Mouse (Mus musculus): Measurements from ENCODE around the gene Spindoc. TPM values are rescaled to one million over a fixed set of nuclear protein-coding genes. Genes with fewer than 3 reads are reported as not detected.
"Not testable (repeated sequence)": the region's sequence is repeated elsewhere in the genome, so short reads cannot be mapped to it uniquely, and the experiment has no call there.

Gene Spindoc
- total and polyA plus RNA-seq, 2 experiments from 2014 or later: 19.8 to 35.2 TPM

DNA sequence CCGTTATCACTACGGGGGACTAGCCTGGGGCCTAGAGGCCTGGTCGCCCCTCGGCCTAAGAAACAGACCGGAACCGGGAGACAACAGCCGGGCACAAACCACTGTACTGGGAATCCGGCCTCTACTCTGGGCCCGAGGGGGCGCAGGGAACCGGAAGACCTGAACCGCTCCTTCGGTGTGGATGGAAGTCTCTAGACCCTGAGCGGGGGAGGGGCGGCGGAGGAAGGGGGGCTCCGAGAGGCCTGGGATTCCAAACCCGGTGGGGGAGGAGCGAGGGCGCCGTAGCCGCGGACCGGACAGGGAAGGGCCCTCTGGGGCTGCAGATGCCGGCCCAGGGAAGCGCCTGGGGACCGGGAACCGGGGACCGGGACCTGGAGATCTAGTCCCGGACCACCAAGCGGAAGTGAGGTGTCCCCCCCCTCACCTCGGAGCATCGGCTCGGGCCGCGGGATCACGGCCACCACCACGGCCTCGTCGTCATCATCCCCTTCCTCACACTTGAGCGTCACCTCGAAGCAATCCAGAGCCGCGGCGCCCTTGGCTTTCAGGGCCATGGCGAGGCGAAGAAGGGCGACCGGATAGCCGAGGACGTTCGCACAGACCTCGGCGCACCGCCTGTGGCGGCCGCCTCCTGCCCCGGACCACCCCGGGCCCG is 419 bp downstream of the Spindoc start:
- WGBS: under 1% methylated on average over 49 of the region's 60 CpGs
- no peaks in the 10 kb centered on the region for H3K9me3 ChIP-seq (ENCODE audit: low read length)
- H3K36me3 ChIP-seq (ENCODE audit: insufficient read depth, low read length): no peaks in the 10 kb centered on the region
- 0 out of 2 replicates have a peak, but pooled peaks have one; percentile 25 for TF ChIP-seq CTCF (IDR thresholded peaks at IDR 0.05)
- H3K4me3 ChIP-seq (ENCODE audit: low read depth, low read length): peak overlapping the region; percentile 93
- peak; percentile 75 for ATAC-seq (ENCODE audit: low FRiP score)
- H3K27ac ChIP-seq (ENCODE audit: low read depth, low read length): peak overlapping the region; percentile 92
- H3K9ac ChIP-seq (replicated peaks; ENCODE audit: low read length, poor library complexity, severe bottlenecking): peak overlapping the region; percentile 87
- peak; percentile 72 for DNase-seq (ENCODE audit: low spot score)
- H3K4me1 ChIP-seq (ENCODE audit: insufficient read depth, low read length): peaks cover 7% of the 10 kb centered on the region; the same call in 1 of the 2 replicates
- no peaks in the 10 kb centered on the region for H3K27me3 ChIP-seq (ENCODE audit: insufficient read depth, low read length)
- peak overlapping the region; percentile 78 for H3K4me2 ChIP-seq (ENCODE audit: low read depth, low read length, poor library complexity, severe bottlenecking)

DNA sequence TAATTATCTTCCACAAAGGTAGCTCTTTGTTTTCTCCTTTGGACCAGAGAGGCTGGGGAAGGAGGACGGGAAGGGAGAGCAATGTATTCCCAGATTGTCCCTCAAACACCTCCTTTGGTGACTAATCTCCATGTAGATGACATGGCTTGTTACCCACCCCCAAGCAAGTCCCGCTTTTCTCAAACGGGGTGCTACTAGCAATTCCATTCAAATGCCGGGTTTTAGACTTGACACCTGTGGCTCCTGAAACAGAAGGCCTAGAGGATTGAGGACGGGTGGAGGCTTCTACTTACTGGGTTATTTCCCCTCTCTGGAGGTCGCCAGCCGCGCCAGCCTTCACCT is 917 bp downstream of the Spindoc start:
- DNase-seq (ENCODE audit: low spot score) (no peak), ATAC-seq (ENCODE audit: low FRiP score) (no peak)
- Histone ChIP-seq H3K4me3 (ENCODE audit: low read depth, low read length) (peak overlapping the region; percentile 93), H3K27me3 (ENCODE audit: insufficient read depth, low read length) (no peaks in the 10 kb centered on the region), H3K9me3 (ENCODE audit: low read length) (no peaks in the 10 kb centered on the region), H3K4me1 (ENCODE audit: insufficient read depth, low read length) (peaks cover 7% of the 10 kb centered on the region; the same call in 1 of the 2 replicates), H3K36me3 (ENCODE audit: insufficient read depth, low read length) (no peaks in the 10 kb centered on the region), H3K4me2 (ENCODE audit: low read depth, low read length, poor library complexity, severe bottlenecking) (peak overlapping the region; percentile 78), H3K9ac (replicated peaks; ENCODE audit: low read length, poor library complexity, severe bottlenecking) (peak overlapping the region; percentile 87), H3K27ac (ENCODE audit: low read depth, low read length) (peak overlapping the region; percentile 92)
- TF ChIP-seq CTCF (IDR thresholded peaks at IDR 0.05): no peak
- 2% methylated on average over 8 of the region's 8 CpGs for WGBS

DNA sequence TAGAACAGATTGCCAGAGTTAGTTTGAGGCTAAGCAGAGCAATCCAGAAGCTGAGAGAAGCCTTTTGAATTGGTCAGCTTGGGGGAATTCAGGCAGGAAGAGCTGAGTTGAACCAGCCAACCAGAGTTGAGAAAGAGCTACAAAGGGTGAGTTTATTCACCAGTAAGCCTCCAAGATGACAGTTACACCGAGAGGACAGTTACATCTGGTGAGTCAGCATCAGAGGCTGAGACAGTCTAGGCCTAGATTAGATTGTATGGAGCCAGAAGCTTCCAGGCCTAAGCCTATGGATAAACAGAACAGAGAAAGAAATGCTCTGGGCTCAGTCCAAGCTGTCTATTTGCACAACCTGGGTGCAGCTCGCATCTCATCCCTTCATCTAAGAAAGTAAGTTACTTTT is 5.2 kb downstream of the Spindoc start:
- Histone ChIP-seq H3K27ac (ENCODE audit: low read depth, low read length) (no peak overlapping the region), H3K27me3 (ENCODE audit: insufficient read depth, low read length) (no peaks in the 10 kb centered on the region), H3K4me2 (ENCODE audit: low read depth, low read length, poor library complexity, severe bottlenecking) (no peak overlapping the region), H3K4me3 (ENCODE audit: low read depth, low read length) (no peak overlapping the region), H3K36me3 (ENCODE audit: insufficient read depth, low read length) (peaks cover 24% of the 10 kb centered on the region), H3K4me1 (ENCODE audit: insufficient read depth, low read length) (peaks cover 7% of the 10 kb centered on the region; the same call in 1 of the 2 replicates), H3K9me3 (ENCODE audit: low read length) (no peaks in the 10 kb centered on the region), H3K9ac (replicated peaks; ENCODE audit: low read length, poor library complexity, severe bottlenecking) (no peak overlapping the region)
- DNase-seq (ENCODE audit: low spot score): no peak
- no peak for TF ChIP-seq CTCF (IDR thresholded peaks at IDR 0.05)
- no peak for ATAC-seq (ENCODE audit: low FRiP score)
- WGBS: 73% methylated on average over 2 of the region's 2 CpGs

DNA sequence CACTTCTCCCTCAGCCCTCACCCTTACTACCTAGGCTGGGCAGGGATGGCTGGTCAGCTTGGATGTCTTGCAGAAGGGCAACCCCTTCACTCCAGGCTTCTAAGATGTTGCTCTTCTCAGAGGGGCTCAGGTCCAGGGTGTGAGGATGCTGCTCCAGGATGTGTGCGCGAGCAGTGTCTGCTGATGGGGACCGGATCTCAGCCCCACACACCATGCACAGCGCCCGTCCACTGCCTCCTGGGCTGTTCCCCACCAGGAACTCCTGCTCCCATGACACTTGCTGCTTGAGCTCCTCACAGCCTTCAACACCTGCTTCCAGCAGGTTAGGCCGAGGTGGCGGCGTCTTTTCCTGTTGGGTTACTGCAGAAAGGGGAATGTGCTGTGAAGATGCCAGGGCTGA is 8.3 kb downstream of the Spindoc start:
- no peak overlapping the region for H3K4me3 ChIP-seq (ENCODE audit: low read depth, low read length)
- no peaks in the 10 kb centered on the region for H3K27me3 ChIP-seq (ENCODE audit: insufficient read depth, low read length)
- 99% methylated on average over 8 of the region's 8 CpGs for WGBS
- no peaks in the 10 kb centered on the region for H3K4me1 ChIP-seq (ENCODE audit: insufficient read depth, low read length)
- ATAC-seq (ENCODE audit: low FRiP score) (no peak; the same call in 1 of the 2 replicates), DNase-seq (ENCODE audit: low spot score) (no peak)
- H3K36me3 ChIP-seq (ENCODE audit: insufficient read depth, low read length): peaks cover 47% of the 10 kb centered on the region
- no peak overlapping the region for H3K9ac ChIP-seq (replicated peaks; ENCODE audit: low read length, poor library complexity, severe bottlenecking)
- H3K27ac ChIP-seq (ENCODE audit: low read depth, low read length): no peak overlapping the region
- TF ChIP-seq CTCF (IDR thresholded peaks at IDR 0.05): no peak
- no peak overlapping the region for H3K4me2 ChIP-seq (ENCODE audit: low read depth, low read length, poor library complexity, severe bottlenecking)
- H3K9me3 ChIP-seq (ENCODE audit: low read length): no peaks in the 10 kb centered on the region

DNA sequence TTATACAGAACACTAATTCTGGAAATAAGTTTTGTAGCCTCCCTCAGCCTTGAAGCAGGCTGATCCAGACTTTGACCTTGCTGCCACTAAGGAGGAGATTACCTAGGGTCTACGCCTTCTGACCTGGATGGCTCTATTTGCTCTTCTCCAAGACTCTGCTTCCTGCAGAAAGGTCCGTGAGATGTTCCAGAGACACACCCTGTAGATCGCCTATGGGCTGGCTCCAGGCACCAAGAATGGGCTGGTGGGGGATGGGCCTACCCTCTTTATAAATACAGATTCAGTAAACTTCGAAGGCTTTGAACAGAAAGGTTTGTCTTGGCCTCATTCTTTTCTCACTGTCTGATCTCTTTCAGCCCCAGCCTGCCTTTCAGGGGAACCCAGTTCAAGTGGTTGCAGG is 13.3 kb downstream of the Spindoc start:
- not testable (repeated sequence) for ATAC-seq (ENCODE audit: low FRiP score); H3K4me2 ChIP-seq (ENCODE audit: low read depth, low read length, poor library complexity, severe bottlenecking); H3K27ac ChIP-seq (ENCODE audit: low read depth, low read length); H3K9ac ChIP-seq (replicated peaks; ENCODE audit: low read length, poor library complexity, severe bottlenecking); DNase-seq (ENCODE audit: low spot score); H3K4me3 ChIP-seq (ENCODE audit: low read depth, low read length); H3K9me3 ChIP-seq (ENCODE audit: low read length); H3K4me1 ChIP-seq (ENCODE audit: insufficient read depth, low read length); H3K27me3 ChIP-seq (ENCODE audit: insufficient read depth, low read length)
- WGBS: 84% methylated on average over 4 of the region's 4 CpGs
- peaks cover 50% of the 10 kb centered on the region for H3K36me3 ChIP-seq (ENCODE audit: insufficient read depth, low read length)

DNA sequence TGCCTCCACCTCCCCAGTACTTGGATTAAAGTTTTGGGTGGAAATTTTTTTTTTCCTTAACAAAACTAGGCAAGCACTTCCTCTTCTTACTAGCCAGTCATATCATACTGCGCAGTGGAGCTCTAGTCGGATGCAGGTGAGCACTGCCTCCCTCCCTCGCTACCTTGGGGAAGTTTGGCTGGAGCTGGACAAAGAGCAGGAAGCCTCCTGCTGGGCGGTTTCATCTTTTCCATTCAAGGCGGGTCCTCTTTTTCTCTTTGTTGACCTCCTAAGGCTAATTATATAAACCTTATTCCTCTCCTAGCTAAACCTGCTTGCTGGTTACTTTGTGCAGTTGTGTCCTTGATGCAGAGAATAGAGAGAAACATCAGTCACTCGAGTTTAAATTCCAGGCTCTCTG is 29.2 kb downstream of the Spindoc start:
- Histone ChIP-seq H3K4me3 (ENCODE audit: low read depth, low read length) (no peak overlapping the region), H3K27me3 (ENCODE audit: insufficient read depth, low read length) (no peaks in the 10 kb centered on the region), H3K36me3 (ENCODE audit: insufficient read depth, low read length) (peaks cover 15% of the 10 kb centered on the region), H3K9me3 (ENCODE audit: low read length) (no peaks in the 10 kb centered on the region), H3K9ac (replicated peaks; ENCODE audit: low read length, poor library complexity, severe bottlenecking) (no peak overlapping the region), H3K4me1 (ENCODE audit: insufficient read depth, low read length) (no peaks in the 10 kb centered on the region), H3K27ac (ENCODE audit: low read depth, low read length) (no peak overlapping the region), H3K4me2 (ENCODE audit: low read depth, low read length, poor library complexity, severe bottlenecking) (no peak overlapping the region)
- no peak for DNase-seq (ENCODE audit: low spot score)
- no peak for ATAC-seq (ENCODE audit: low FRiP score)
- no peak for TF ChIP-seq CTCF (IDR thresholded peaks at IDR 0.05)
- WGBS: 50% methylated on average over 6 of the region's 6 CpGs

Measured in midbrain, postnatal 0 days (tissue).